Mouse (Mus musculus): ENCODE results near the gene Fam216a. TPM values are rescaled to one million over a fixed set of nuclear protein-coding genes. Genes with fewer than 3 reads are reported as not detected.

Fam216a gene
- 9.4 TPM for total RNA-seq (2023)

GRCm38 (mm10) chr5:122372192-122372769, at the start of gene Fam216a:
Gene Fam216a (minus strand): TSS chr5:122372364.

GRCm38 (mm10) chr5:122421271-122422068, 49.3 kb upstream of the Fam216a start, which contains the start of gene Anapc7:
Gene Anapc7 (plus strand): TSS chr5:122421693.

DNA sequence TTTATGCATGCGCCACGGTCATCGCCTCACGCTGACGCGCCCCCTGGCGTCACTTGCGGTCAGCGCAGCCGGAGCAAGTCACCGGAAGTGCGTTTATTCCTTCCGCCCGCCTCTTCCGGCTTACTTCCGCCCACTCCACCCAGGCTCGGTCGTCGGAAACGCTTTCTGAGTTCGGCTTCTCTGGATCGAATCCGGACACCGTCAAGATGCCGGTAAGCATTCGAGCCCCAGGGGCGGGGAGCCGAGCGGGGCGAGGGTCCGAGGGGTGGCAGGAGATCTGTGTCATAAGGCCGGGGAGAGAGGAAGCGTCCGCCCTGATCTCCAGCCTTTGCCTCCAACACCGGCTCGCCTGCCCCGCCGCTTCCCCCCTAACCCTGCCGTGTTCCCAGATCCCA, 19.6 kb upstream of the Fam216a start, which contains the start of gene Arpc3:
Gene Arpc3, plus strand, starts transcription at position 93 of the 395 bp plus-strand sequence.

DNA sequence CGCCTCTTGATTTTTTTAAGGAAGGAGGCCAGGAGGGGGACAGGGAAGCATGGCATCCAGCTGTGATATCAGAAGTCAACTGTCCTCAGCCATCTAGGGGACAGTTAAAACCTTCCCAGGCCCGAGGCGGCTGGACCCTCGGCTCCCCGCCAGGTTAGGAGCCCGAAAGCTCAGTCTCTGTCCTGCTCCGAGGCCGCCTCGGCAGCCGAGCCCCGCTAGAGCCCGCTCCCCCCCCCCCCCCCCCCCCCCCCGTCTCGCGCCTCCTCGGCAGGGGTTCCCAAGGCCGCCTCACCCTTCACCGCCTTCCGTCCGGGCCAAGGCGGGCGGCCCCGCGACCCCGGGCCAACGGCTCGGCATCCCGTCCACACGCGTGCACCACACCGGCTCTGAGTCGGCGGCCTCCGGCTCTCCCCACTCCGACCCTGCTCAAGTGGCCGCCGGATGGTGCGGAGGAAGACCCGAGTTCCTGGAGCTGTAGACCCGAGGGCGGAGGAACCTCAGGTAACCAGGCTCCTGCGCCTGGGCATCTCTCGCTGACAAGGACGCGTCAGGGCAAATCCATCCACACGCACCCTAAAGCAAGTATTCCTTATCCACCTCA, 473 bp downstream of the Fam216a start, which contains the start of gene Gpn3:
Gene Gpn3, plus strand, starts transcription at position 286 of the 601 bp plus-strand sequence.

GRCm38 (mm10) chr5:122353807-122354491, 18.2 kb downstream of the Fam216a start, which contains the start of the genes Rad9b and Vps29:
Gene Rad9b (minus strand): TSS chr5:122354233.
Gene Vps29 (plus strand): TSS chr5:122354369.

Other genes with a start within 250 kb of the Fam216a start
- 0.09 TPM for gene Ccdc63, start 231.5 kb downstream of the Fam216a start, total RNA-seq (2023)
- 279 TPM for gene Ppp1cc, start 214.1 kb downstream of the Fam216a start, total RNA-seq (2023)
- gene Hvcn1, start 165.6 kb downstream of the Fam216a start, total RNA-seq (2023): 114 TPM
- 5.5 TPM for gene Tctn1, start 107.9 kb downstream of the Fam216a start, total RNA-seq (2023)
- gene Pptc7, start 88.0 kb downstream of the Fam216a start, total RNA-seq (2023): 35.1 TPM
- gene Rad9b, start 18.1 kb downstream of the Fam216a start, total RNA-seq (2023): 6.4 TPM
- 50.7 TPM for gene Vps29, start 18.0 kb downstream of the Fam216a start, total RNA-seq (2023)
- 45.2 TPM for gene Gpn3, start 488 bp downstream of the Fam216a start, total RNA-seq (2023)
- gene Arpc3, start 19.5 kb upstream of the Fam216a start, total RNA-seq (2023): 241 TPM
- gene Anapc7, start 49.3 kb upstream of the Fam216a start, total RNA-seq (2023): 39.5 TPM
- 62.9 TPM for gene Atp2a2, start 129.9 kb upstream of the Fam216a start, total RNA-seq (2023)
- gene Ift81, start 242.2 kb upstream of the Fam216a start, total RNA-seq (2023): 2.4 TPM